Mouse (Mus musculus) brain, embryonic 14.5 days (tissue): ENCODE measurements at regions not wholly inside any gene's neighbourhood (a gene's known extent, or its start where the extent isn't known, plus 50 kb on each side); places are given as distances from the start of the nearest gene placed in this dataset.

ENCODE experiments used
- CTCF ChIP-seq: fragments of 200-500 bp; IDR thresholded peaks from 2 replicates; pipeline ENCODE4 v1.5.1; 2012; ENCODE audit warnings: inconsistent platforms, mild to moderate bottlenecking, moderate library complexity, borderline replicate concordance; ENCODE audit not compliant: insufficient read depth, insufficient read length; ENCODE audit errors: extremely low read depth
- POLR2A ChIP-seq: fragments of 200-500 bp; IDR thresholded peaks from 2 replicates; pipeline ENCODE4 v1.6.1; 2012; ENCODE audit warnings: mild to moderate bottlenecking, inconsistent platforms, borderline replicate concordance; ENCODE audit not compliant: poor library complexity, insufficient read depth, insufficient read length, severe bottlenecking; ENCODE audit errors: extremely low read depth

DNA sequence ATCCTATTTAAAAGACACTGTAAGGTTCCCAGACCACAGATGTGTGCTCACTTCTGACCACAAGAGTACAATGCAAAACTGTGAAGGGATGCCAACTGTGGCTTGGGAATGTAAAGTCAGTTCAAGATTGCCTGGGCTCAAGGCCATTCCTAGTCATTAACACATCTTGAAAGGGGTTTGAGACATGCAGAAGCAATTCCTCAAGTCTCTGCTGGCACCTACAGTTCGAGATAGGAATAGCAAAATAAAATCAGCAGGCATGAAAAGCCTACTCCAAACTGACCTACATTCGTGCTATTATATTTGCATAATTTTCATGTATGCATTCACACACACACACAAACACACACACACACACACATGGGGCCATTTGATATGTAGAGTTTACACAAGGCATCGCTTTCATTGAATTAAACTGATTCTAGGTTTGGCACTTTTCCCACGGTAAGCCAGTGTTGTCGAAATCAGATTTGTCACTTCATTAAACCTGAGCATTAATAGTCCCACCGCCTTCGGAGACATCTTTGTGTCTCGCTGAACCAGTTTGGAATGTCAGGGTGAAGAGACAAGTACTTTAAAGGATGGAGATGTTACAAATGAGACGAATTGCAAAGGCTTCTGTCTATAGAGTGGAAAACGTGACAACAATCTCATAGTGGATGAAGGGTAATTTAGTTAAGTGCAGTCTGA is 520.9 kb upstream of the Jmjd1c start:
- TF ChIP-seq CTCF (peak; percentile 63; the same call in 1 of the 2 replicates), POLR2A (no peak)
